Mouse (Mus musculus) olfactory bulb, adult 2 months (tissue): Measurements from ENCODE around the gene Pcx.

Source experiments
- CTCF ChIP-seq: fragments of 200-500 bp; IDR thresholded peaks from 2 replicates; pipeline ENCODE4 v1.5.1; 2012; ENCODE audit warnings: low read depth, mild to moderate bottlenecking, low read length, moderate library complexity; ENCODE audit not compliant: insufficient read depth
- POLR2A ChIP-seq: fragments of 200-500 bp; IDR thresholded peaks from 2 replicates; pipeline ENCODE4 v1.6.1; 2012; ENCODE audit warnings: mild to moderate bottlenecking, low read depth, low read length, moderate library complexity; ENCODE audit not compliant: insufficient read depth

DNA sequence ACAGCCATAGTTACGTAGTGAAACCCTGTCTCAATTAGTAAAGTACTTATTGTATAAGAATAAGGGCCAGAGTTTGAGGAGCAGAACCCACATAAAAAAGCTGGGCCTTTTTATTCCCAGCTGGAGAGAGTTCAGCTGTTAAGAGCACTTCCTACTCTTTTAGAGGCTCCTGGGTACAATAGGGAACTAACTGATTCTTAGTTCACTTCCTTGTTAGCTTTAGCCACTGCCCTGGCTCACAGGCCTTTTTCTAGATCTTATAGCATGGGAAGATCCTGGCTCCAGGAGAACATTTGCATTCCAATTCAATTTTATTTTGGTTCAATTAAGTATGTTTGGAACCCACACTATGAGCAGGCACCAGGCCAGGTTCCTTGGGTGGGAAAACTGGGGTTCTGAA is 61.4 kb downstream of the Pcx start:
- TF ChIP-seq POLR2A (no peak), CTCF (no peak)
